Mouse (Mus musculus) testis, postnatal 10 days (tissue): ENCODE measurements around the gene Hyal3.
"Not testable (repeated sequence)": the region's sequence is repeated elsewhere in the genome, so short reads cannot be mapped to it uniquely, and the experiment has no call there.

Source experiments
- DNase-seq: peaks from one replicate; pipeline ENCODE4 v3.0.0; 2021; ENCODE audit warnings: low spot score

The Hyal3 gene

DNA sequence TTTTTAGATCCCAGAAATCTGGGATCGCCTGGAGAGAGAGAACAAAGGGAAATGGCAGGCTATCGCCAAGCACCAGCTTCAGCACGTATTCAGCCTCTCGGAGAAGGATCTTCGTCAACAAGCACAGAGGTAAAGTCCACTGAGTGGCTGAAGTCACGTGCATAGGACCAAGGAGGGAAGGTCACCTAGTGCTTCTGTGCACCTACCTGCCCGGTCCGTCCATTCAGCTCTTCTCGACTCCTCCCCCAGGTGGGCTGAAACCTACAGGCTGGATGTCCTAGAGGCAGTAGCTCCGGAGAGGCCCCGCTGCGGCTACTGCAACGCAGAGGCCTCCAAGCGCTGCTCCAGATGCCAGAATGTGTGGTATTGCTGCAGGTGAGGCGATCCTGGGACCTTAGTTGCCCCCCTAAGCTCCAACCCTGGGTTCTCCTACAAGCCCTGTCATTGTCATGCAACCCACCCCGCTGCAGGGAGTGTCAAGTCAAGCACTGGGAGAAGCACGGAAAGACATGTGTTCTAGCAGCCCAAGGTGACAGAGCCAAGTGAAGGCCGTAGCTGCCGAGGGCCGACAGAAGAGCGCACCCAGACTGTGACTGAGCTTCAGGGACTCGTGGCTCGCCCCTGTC lies 30.0 kb upstream of the Hyal3 start:
- DNase-seq = no peak

DNA sequence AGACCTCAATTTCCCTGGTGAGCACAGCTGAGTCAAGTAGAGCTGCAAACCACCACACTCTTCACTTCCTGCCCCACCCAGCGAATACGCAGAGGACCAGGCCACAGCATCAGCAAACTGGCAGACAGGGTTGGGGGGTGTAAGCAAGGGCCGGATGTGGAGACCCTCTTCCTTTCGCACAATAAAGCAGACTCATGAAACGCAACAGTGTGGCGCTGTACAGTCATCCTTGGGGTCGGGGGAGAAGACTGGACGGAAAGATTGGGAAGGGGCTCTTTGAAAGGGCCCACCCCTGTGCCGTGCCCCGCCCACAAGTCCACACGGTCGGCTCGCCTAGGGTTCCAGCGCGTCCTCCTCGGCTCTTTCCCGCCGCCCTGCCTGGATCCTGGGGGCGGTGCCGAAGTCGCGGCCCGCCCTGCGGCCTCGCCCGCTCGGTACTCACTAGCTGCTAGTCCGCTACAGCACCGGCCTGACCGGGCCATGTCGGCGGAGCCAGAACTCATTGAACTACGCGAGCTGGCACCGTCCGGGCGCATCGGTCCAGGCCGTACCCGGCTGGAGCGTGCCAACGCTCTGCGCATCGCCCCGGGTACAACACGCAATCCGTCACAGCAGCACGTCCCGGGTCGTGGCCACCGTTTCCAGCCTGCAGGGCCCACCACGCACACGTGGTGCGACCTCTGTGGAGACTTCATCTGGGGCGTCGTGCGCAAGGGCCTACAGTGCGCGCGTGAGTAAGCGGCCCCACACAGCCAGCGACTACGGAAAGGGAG lies 29.3 kb upstream of the Hyal3 start, which contains the start of gene Rassf1:
Gene Rassf1, plus strand, starts transcription at position 439 of the 773 bp plus-strand sequence.
- peak; percentile 80 for DNase-seq

DNA sequence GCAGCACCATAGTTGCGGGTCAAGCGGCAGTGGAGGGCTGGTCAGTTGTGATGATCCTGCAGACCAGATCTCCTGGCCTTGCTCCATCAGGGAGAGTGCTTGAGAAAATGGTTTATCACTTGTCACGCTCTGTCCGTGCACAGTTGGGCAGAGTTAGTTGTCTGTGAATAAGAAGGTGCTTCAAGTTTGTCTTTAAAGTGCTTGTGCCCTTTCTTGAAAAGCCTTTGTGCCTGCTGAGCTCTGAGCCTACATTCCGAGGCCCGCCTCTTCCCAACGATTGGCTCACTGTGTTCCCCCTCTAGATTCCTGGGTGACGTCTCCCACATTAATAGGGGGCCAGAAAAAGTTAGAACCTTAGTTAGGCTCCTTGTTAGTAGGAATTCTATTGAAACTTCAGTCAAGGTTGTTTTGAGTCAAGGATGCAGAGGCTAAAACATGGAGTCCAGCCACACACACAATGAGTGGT lies 28.7 kb upstream of the Hyal3 start:
- no peak for DNase-seq

DNA sequence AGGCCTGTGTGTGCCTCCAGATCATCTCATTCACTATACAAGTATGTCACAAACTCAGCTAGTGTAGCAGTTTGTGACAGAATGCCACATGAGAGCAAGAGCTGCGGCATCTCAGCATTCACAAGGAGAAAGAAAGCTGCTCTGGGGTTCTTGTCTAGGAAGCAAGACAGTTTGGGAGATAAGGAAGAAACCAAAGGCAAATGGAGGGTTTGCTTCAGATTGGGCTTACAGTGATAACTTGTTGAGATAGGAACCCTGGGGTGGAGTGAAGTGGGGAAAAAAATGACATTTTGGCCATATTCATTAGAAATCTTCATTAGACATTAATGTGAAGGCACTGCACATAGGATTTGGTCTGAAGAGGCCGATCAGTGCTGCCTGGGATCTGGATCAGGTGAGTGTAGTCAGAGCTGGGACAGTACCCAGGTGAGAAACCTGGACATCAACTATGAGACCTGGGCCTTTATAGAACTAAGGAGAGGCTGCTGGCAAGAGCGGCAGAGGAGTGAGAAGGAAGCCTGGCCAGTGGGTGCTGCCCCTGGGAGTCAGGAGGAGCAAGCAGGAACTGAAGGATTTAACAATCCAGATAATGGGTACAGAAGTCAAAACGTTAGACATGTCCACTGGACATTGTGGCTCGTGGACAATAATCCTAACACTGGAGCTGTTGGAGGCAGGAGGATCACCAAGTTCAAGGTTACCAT lies 27.8 kb upstream of the Hyal3 start:
- no peak for DNase-seq

DNA sequence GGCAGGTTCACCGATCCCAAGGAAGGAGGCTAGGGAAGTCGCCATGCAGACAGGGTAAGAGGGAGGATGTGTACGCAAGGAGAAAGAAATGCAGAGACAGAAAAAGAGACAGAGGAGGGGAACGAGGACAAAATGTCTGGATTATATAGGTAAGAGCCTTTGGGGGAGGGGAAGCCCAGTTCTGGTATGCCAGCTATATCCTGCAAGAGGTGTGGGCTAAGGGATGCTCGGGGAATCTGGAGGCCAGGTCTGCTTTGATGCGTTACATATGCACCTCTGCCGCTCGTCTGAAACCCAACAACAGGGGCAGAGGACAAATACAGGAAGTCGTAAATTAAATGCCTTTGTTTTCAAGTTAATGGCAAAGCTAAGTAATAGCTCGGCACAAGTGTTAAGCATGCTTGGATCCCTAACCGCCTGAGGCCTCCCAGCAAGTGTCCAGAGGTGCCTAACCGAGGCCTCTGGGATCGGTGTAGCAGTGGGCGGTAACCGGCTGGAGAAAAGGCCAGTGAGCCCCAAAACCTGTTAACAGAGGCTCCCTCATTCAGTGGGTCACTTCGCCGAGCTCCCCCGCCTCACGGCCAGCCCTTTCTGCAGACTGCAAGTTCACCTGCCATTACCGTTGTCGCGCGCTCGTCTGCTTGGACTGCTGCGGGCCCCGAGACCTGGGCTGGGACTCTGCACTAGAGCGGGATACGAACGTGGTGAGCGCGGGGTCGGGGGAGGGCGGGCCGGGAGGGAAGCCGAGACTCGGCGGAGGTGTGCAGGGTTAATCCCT lies 26.9 kb upstream of the Hyal3 start:
- DNase-seq = no peak

DNA sequence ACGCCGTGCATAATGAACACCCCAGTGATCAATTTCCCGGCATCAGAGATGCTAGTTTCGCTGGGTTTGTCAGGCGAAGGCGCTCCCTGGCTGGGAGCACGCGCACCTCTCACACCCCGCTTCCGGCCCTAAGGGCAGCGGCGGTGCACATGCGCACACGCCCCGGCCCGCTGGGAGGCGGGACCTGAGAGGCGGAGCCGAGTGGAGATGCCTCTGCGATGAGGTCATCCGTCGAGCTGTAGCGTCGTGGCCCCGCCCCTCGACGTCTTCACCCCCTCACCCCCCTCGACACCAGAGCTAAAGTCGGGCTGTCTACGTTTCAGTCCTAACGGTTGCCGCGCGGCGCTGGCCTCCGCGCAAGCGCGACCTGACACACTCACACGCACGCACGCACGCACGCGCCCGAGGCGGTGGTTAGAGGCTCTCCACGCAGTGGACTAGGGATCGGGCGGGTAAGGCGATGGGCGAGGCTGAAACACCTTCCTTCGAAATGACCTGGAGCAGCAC lies 26.2 kb upstream of the Hyal3 start:
- peak; percentile 96 for DNase-seq

DNA sequence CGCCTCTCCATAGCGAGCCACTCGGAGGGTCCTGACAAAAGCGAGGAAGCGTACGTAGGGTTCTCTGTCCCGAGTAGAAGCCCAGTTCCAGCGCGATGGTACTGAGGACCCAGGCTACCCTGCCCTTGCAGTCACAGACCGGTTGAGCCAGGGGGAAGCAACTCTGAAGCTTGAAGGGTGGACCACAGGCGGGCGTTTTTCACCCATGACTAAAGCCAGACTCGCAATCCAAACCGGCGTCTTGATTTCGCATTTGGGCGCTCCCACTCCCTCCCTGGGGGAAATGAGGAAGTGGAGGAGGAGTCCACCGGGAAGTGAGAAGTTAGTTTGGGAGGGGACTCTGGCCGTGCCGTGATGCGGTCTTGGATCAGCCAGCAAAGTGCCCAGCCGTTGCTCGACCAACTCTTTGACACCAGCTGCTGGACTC lies 25.6 kb upstream of the Hyal3 start:
- DNase-seq = no peak

DNA sequence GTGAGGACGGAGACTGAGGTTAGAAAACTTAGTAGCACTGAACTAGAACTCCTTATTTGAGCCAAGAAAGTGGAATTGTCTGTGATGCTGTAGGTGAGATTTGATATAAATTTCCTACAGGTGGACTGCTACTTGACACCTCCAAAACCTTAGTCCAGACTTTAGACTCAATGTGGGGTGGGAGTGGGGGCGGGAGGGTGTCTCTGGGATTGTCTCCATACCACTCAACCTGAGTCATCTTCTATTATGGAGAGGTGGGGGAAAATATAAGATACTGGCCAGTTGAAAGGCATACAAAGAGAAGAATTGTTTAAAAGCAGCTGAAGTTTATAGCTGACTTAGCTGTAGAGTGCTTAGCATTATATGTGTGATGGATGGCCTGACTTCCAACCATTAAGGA lies 24.9 kb upstream of the Hyal3 start:
- DNase-seq = no peak

DNA sequence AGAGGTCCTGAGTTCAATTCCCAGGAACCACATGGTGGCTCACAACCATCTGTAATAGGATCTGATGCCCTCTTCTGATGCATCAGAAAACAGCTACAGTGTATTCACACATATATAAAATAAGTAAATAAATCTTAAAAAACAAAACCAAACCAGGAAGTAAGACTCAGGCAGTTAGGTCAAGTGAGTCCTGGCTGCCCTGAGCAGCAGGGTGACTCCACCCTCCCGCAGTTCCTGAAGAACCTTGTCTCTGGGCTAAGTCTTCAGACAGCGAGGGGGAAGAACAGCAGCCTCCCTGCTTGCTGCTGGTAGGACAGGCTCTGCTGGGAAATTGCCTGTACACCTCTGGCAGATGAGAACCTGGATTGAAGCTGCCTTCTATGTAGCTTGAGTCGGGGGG lies 24.3 kb upstream of the Hyal3 start:
- no peak for DNase-seq

DNA sequence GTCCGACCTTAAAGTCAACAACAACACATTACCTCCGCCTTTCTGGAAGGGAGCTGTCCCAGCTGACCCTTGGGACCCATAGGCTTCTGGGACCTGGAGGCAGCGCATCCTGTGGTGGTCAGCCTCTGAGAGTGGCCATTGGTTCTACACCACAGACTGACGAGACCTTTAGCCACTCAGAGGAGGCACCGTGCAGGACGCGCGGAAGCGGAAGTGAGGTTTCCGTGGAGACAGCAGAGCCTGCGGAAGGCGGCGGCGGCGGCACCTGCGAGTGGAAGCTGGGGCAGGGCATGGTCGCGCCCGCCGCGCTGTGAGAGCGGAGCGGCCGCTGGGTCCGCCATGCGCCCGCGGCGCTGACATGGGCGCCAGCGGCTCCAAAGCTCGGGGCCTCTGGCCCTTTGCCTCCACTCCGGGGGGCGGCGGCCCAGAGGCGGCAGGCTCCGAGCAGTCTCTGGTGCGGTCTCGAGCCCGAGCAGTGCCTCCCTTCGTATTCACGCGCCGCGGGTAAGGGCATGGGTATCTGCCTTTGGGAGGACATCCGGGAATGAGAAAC lies 17.5 kb upstream of the Hyal3 start, which contains the start of gene Tusc2:
Gene Tusc2, plus strand, starts transcription at position 227 of the 553 bp plus-strand sequence.
- peak; percentile 91 for DNase-seq

DNA sequence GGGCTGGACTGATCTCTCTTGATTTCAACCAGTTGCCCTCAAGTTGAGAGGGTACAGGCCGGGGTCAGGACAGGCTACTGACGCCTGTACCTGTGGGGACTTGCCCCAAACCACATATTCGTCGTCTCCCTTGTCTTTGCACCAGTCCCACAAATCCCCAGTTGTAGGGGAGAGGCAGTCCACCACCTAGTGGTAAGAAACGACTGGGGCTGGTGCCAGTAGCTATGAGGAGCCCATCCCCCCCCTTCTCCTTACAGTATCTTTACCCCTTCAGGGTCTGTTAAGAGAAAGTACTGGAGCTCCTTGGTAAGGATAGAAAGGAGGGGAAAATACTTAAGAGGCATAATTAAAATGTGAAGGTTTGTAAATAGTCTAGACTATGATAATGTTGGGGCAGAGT lies 15.1 kb upstream of the Hyal3 start:
- DNase-seq = not testable (repeated sequence)

DNA sequence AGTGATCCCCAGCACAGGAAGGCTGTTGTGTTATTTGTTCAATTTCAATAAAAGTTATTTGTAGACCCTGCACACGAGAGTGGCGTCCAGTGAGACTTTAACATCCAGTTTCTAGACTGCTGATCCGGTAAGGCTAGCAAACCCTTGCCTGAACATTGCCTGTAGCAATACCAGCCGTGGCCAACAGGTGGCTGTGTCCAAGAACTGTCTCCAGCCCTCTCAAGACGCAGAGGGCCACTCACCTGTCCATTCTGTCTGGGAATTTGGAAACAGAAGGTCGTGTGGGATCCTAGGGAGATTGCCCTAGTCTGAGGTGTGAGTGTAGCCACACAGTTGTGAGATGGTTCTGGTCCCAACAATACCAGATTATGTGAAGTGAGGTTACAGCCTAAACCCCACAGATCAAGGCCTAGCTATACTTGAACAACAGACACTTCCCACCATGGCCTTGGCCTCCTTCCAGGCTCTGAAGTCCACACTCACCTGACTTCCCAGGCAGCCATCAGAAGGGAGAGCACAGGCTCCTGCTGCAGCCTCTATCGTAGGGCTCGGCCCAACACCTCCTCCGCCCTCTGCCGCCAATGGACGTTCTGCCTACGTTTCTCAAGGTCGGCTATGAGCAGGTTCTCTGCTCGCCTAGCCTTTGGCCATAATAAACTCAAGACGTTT lies 14.4 kb upstream of the Hyal3 start:
- peak; percentile 91 for DNase-seq

DNA sequence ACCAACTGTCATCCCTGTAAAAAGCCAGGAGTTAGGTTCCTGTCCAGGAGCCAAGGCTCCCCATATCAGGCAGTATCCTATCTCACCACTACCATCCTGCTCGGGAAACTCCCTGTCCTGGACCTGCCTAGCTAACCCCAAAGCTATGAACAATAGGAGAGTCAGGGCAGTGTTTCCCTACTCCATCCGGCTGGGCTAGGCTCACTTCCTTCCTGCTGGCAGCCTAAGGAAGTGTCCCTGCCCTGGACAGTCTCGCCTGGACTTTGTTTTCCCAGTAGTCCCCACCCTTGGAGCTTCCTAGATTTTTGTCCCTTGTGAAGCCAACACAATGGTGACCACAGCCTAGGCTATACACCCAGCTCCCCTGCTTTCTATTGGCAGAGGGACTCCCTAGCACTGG lies 13.8 kb upstream of the Hyal3 start:
- DNase-seq = no peak

DNA sequence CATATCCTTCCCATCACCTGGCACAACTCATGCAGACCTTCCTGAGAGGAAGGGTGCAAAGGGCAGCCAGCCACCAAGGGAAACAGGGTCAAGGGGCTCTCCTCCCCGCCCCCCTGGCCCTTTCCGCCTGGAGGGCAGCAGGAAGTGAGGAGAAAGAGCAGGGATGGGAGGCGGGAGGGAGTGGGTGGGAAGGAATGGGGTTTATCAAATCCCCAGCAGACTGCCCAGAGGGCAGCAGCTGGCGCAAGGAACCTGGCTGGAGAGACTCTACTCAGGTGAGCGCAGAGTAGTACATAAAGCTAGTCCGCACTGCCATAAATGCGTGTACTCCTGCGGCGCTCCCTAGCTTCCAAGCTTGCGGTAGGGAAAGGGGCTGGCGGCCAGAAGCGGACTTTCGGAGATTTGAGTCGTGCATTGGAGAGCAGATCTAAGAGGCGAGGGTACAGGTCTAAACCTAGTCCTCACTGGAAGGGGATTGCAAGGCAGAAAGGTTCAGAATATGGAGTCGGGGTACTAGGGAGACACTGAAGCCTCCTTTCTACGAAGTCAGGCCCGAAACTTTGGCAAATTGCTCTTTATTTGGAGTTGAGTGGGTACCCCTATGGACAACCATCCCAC lies 12.8 kb upstream of the Hyal3 start, which contains the start of gene Hyal2:
Gene Hyal2, plus strand, starts transcription at position 244 of the 618 bp plus-strand sequence.
- no peak for DNase-seq

DNA sequence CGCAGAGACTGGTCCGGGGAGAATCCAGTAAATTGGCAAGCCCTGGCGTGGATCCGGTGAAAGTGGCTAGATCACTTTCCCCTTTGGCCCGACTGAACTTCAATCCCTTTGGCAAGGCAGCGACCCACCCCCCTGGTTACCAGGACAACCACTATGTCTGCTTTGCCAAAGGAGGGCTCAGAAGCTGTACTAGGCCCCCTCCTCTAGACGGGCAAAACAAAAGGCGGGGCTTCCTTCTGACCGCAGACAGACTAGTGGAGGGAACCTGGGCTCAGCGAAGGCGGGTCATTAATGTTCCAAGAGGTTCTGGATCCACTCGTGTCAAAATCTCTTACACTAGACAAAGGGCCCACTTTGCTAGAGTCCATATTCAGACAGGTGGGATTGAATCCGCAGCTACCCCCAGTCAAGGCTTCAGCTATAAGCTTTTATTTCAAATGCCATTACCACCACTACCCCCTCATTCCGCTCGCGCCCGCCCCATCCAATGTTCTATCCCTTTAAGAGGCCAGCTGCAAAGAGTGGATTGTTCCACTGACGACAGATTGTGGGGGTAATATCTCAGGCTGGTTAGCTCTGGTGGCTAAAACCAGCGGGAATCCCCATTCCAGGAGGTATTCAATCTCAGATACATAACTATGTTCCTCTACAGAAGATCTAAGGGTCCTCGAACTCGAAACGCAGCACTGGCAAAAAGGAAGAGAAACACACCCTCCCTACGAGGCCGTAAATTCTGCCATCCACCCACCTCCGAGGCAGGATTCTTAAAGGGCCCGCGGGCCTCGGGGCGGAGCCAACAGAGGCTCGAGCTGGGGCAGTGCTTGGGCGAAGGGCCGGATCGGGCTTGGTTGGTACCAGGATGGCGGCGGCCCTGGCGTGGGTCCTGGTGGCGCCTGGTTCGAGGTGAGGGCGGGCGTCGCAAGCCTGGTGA lies 12.0 kb upstream of the Hyal3 start:
- DNase-seq = peak; percentile 87

DNA sequence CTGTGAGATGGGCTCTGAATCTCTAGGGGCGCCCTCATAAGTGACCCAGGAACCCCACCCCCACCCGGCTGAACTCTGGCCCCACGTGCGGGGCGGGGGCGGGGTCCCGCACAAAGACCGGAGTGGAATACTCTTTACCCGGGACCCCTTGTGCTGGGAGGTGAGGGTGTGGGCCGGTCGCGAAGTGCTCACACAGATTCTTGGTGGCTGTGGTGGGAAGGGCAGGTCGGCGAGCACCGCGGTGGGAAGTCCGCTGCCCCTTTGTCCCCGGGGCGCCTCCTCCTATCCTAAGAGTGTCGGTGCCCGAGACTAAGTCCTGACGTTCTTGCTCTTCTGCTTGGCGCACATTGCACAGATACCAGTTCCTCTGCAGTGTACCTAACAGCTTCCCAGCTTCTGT lies 11.3 kb upstream of the Hyal3 start:
- DNase-seq = no peak

DNA sequence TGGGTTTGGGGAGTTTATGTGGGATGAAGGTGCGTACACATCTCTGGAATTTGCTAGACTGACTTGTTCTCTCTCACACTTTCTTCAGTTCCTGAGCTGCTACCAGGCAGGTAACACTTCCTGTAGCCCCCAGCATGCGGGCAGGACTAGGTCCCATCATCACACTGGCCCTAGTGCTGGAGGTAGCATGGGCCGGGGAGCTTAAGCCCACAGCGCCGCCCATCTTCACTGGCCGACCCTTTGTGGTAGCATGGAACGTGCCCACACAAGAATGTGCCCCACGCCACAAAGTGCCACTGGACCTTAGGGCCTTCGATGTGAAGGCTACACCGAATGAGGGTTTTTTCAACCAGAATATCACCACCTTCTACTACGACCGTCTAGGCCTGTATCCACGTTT lies 10.6 kb upstream of the Hyal3 start:
- DNase-seq = no peak

DNA sequence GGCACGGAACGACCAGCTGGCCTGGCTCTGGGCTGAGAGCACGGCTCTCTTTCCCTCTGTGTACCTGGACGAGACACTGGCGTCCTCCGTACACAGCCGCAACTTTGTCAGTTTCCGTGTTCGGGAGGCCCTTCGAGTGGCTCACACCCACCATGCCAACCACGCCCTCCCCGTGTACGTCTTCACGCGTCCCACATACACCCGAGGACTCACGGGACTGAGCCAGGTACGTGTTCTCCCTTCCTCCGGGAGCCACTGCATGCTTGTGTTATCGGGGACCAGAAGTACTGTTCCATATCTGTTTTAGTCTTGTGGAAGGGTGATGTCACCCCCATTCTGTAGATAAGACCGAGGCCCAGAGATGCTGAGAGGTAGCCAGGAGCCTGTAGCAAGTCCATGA lies 9.8 kb upstream of the Hyal3 start:
- DNase-seq = no peak
